Mouse (Mus musculus) retina, embryonic 14.5 days (tissue): ENCODE data around the gene Thap2.

ENCODE experiments used
- DNase-seq: peaks from one replicate; pipeline ENCODE4 v3.0.0-alpha.2; 2015; ENCODE audit warnings: low spot score

Gene Thap2

DNA sequence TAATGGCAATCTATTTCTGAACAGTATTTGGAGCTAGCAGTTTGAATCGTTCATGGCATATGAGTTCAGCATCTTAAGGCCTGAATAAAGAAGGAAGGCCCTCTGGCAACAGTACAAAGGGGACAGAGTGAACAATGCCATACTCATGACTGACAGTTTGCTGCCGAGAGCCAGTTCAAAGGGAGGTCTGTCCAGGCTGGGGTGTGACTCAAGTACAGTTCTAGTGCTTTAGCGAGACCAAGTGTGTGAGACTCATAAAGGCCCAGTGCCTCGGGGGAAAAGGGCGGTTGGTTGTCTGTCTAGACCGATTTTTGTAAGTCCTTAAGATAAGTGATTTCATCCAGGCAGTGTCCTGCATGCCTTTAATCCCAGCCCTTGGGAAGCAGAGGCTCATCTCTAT is 29.7 kb downstream of the Thap2 start:
- no peak for DNase-seq

DNA sequence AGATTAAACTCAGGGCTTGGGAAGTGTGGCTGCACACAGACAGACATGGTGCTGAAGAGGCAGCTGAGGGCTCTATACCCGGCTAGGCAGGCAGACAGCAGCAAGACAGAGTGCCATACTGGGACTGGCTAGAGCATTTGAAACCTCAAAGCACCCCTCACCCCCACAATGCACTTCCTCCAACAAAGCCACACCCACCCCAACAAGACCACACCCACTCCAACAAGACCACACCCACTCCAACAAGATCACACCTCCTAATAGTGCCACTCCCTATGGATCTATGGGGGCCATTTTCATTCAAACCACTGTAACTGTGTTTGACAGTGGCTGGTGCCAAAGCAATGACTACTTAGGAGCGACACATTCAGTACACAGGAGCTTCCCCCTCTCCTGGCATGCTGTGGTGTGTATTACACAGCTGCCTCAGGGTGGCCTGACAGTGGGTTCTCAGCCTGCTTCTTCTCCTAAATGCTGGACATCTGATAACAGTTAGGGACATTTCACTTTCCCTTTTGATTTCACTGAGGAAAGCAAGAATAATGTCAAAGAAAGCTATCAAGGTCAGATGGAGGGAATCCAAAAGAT is 33.3 kb downstream of the Thap2 start:
- no peak for DNase-seq

DNA sequence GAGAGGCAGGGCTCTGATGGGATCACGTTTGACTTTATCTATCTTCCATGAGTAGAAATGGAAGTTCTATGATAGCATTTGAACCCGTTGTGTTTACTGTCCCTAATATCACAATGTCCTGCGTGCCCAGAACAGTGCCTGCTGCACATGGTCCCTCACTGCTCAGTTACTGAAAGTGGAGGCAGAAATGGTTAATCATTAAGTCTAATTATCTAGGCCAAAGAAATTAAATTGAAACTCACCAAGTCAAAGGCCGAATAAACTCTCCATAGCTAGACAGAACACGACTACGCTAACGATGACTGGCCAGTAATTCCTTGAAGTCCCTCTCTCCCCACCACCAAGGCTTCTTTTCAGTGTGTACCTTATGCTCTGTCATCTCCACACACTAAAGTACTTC is 34.7 kb downstream of the Thap2 start:
- no peak for DNase-seq

DNA sequence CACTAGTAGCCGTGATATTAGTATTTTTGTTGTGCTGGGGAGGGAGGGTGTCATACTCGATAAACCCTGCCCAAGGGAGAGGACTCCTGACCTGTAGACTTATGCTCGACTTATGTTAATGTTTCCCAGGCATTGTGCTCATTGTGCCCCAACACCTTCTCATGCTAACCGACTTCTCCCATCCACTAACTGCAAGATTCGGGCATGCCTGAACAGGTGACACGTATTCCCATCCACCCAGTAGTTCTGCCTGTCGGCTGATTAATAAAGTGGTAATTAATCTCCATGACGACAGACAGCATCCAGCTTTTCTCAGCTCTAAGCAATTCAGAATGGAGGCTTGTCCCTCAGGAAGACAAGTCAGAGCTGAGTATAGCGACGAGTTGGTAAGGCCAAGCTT is 35.2 kb downstream of the Thap2 start:
- no peak for DNase-seq

GRCm38 (mm10) chr10:115348131-115348530 is 36.1 kb downstream of the Thap2 start:
- no peak for DNase-seq

DNA sequence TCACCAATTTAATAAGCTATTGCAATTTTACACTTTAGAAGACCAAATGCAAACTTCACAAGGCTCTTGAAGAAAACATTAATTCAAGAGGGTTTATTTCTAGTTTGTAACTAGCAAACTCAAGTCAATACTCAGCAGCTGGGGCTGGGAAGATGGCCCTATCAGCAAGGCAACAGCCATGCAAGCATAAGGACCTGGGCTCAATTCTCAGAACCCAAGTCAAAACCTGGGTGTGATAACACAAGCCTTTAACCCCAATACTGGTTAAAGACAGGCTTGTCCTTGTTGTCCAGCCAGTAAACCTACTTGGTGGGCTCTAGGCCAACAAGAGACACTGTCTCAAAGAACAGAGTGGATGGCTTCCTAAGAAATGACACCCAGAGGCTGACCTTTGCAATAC is 37.8 kb downstream of the Thap2 start:
- DNase-seq, result no peak

DNA sequence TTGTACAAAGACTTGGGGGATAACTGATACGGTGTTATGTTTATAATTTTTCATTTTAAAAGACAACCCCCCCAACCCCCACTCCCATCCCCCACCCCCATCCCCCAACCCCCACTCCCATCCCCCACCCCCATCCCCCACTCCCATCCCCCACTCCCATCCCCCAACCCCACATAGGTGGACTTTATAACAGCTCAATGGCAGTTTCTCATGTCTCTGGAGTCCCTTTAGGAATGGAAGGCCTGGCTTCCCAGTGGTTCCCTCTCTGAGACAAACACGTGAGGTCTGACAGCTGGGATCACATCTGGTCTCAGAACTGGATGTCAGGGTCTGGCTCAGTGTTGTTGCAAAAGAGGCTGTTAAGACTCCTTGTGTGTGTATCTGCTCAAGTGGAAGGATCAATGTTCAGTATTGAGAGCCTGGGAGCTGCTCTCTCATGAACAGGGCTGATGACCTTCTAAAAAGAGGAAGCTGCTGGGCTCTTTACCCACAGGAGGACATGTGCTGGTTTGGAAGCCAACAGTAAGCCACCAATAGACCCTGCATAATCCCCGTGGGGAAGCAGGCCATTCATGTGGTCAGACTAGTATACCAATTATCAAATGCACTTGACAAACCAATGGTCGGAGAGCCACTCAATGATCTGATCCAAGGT is 41.3 kb downstream of the Thap2 start:
- no peak for DNase-seq

DNA sequence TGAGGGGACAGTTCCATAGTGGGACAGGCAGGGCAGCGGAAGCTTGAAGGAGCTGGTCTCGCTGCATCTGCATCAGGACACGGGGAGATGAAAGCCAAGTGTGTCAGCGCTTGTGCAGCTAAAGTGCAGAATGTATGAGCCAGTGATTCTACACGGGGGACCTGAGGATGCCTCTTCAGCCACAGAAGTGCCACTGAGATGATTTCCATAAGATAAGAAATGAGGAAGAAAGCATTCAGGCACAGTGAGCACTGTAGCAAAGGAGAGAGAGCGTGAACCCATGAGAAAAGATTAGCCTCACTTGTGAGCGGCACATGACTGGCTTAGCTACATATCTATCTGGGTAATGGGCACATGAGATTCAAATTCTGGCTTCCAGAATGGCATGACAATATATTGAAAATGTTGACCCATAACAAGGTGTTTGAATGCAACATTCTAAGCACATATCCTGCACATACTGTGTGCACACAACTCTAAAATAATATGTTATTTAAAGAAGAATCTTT is 44.4 kb downstream of the Thap2 start:
- DNase-seq, result no peak

GRCm38 (mm10) chr10:115336901-115337300 is 47.3 kb downstream of the Thap2 start:
- no peak for DNase-seq

DNA sequence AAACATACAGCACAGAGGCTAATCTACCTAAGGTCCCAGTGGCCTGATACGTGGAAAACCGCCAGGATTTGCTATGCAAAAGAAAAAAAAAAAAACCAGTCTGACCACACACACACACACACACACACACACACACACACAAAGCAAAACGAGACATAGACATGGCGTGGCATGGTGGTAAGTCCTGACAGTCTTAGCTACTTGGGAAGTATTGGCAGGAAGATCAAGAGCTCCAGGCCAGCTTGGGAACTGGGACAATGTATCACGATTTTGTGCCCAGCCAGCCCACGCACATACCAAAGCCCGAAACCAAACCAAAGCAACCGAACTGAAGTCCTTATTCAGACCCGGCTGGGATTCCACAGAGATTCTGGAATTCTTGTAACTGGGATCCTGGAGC is 50.7 kb downstream of the Thap2 start:
- DNase-seq, result no peak

GRCm38 (mm10) chr10:115332997-115333396 is 51.2 kb downstream of the Thap2 start:
- DNase-seq, result no peak

GRCm38 (mm10) chr10:115332420-115332952 is 51.8 kb downstream of the Thap2 start:
- DNase-seq, result no peak

DNA sequence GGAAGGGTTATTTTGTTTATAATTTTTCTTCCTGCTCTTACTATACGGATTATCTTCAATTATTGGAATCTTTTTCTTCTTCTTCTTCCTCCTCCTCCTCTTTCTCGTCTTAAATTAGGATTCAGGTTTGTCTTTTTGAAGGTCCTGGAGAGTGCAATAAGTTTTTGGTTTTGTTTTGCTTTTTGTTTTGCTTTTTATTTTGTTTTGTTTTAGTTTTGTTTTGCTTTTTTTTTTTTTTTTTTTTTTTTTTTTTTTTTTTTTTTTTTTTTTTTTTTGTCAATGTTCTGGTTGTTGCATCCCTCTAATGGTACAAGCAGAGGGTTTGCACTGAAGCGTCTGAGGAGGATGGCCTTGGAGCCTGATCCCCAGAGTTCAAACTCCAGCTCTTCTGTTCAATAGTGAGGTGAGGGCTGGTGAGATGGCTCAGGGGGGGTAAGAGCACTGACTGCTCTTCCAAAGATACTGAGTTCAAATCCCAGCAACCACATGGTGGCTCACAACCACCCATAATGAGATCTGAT is 55.2 kb downstream of the Thap2 start:
- DNase-seq, result no peak

DNA sequence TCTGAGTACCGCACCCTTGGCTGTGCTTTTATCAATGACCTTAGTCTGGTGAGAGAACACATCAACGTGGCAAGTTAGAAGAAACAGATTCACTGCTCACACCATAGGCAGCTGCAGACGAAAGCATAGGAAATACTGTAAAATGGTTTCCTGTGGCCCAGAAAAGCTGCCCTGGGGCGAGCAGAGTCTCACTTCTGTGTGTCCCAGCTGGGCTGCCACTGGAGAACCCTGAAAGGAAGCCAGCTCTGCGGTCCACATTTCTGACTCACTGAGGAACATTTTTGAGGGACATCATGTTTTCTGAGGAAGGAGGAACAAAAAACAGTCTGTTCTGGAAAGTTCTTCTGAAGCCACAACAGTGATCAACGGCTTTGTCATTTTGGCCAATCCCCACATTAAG is 55.7 kb downstream of the Thap2 start:
- no peak for DNase-seq

GRCm38 (mm10) chr10:115323295-115323694 is 60.9 kb downstream of the Thap2 start:
- DNase-seq, result peak; percentile 87

DNA sequence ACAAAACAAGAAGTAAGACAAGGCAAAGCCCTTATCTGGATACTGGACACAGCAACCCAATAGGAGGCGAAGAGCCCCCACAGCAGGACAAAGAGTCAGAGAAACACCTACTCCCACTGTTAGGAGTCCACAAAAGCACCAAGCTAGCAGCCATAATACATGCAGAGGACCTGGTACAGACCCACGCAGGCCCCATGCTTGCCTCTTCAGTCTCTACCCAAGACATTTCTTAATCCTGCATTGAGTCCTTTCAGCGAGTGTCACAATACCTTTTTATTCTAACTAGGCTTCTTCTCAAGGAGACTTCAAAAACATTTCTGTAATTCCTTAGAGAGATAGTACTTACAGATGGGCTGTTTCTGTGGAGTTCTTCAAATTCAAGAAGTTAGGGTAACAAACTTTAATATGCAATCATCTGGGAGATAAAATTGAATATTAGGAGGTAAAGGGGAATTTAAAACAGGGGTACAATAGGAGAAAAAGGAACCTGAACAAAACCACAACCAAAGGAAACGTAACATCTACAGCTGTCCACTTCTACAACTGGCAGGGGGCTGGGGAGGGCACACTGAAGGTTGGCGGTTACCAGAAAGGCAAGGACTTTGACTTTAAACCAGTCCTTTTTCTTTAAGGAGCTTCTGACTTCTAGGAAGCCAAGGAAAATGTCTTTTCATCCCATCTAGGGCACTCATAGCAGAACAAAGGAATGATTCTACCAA is 62.8 kb downstream of the Thap2 start:
- DNase-seq, result no peak
